Mouse (Mus musculus): ENCODE measurements at regions not wholly inside any gene's neighbourhood (a gene's known extent, or its start where the extent isn't known, plus 50 kb on each side); places are given as distances from the start of the nearest gene placed in this dataset.

- TF ChIP-seq CTCF (IDR thresholded peaks at IDR 0.05; ENCODE audit: extremely low read depth, insufficient read depth, low read length) (no peak), POLR2A (IDR thresholded peaks at IDR 0.05; ENCODE audit: extremely low read depth, insufficient read depth, low read length) (no peak)
Measured at GRCm38 (mm10) chr16:29959939-29960637, 104.1 kb upstream of the Hes1 start.

All from cortical plate, adult 2 months (tissue).